ENCODE assay signal across 17 mouse cellular contexts in the genomic region with DNA sequence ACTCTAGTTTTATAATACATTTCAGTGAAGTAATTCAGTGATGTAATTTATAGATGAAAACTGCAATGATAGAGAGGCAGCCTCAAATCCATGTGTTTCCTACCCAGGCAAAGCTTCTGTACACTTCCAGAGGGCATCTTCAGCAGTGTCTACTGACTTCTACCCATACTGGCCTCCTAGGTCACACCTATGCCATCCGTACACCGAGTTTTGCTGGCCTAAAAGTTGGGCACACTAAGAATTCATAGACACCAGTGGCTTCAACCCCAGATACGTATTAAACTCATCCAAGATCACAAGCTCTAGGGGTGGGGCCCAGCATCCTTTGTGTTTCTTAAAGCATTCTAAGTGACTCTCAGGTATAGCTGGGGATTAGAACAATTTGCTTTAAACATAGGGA. TPM values are rescaled to one million over a fixed set of nuclear protein-coding genes. Genes with fewer than 3 reads are reported as not detected.
DNase-seq lines count a peak whose midpoint lies in the region; ATAC-seq and TF ChIP-seq lines count a peak whose summit lies in the region.
"Had no signal": no experiment of that assay in that cellular context is flagged by ENCODE, and none has a peak within 500 bp of the region (broad histone marks: within the 10 kb centered on the region; RNA-seq: fewer than 3 reads in every experiment).

No protein-coding gene starts in this region.

- WGBS in cerebellum, adult 2 months, result 16% methylated on average over 3 of the region's 3 CpGs
- WGBS in neural tube, embryonic 11.5 days, result 90% methylated on average over 3 of the region's 3 CpGs
- WGBS in midbrain, embryonic 11.5 days, result 92% methylated on average over 3 of the region's 3 CpGs
- 59% methylated on average over 3 of the region's 3 CpGs for WGBS in neural tube, embryonic 15.5 days
- WGBS in kidney, embryonic 16.5 days, result 88% methylated on average over 3 of the region's 3 CpGs

- H3K9ac ChIP-seq in neural tube, embryonic 11.5 days (ENCODE audit: low read length), result no peak overlapping the region
- no peak overlapping the region for H3K9ac ChIP-seq in midbrain, embryonic 11.5 days (ENCODE audit: low read length)
- H3K9ac ChIP-seq in neural tube, embryonic 15.5 days (replicated peaks), result peak overlapping the region; percentile 81
- no peak overlapping the region for H3K9ac ChIP-seq in kidney, embryonic 16.5 days (replicated peaks; ENCODE audit: low read length)
- H3K9ac ChIP-seq: intestine, embryonic 15.5 days had no signal

- no peaks in the 10 kb centered on the region for H3K27me3 ChIP-seq in cerebellum, adult 2 months (ENCODE audit: control insufficient read depth, insufficient read depth, low read length)
- peaks cover 5% of the 10 kb centered on the region; the same call in 1 of the 2 replicates for H3K27me3 ChIP-seq in neural tube, embryonic 11.5 days (ENCODE audit: control insufficient read depth, insufficient read depth, low read length)
- H3K27me3 ChIP-seq in midbrain, embryonic 11.5 days (ENCODE audit: control insufficient read depth, insufficient read depth, low read length), result no peaks in the 10 kb centered on the region; the same call in 1 of the 2 replicates
- H3K27me3 ChIP-seq in neural tube, embryonic 15.5 days (replicated peaks), result no peaks in the 10 kb centered on the region
- peaks cover 32% of the 10 kb centered on the region for H3K27me3 ChIP-seq in kidney, embryonic 16.5 days (ENCODE audit: insufficient read depth, low read length)
- H3K27me3 ChIP-seq: CH12.LX had no signal

- TF ChIP-seq CTCF in cerebellum, adult 2 months (IDR thresholded peaks at IDR 0.05; ENCODE audit: borderline replicate concordance, insufficient read depth, low read depth, low read length), result no peak

- H3K36me3 ChIP-seq in neural tube, embryonic 11.5 days (ENCODE audit: control insufficient read depth, insufficient read depth, low read length), result no peaks in the 10 kb centered on the region
- H3K36me3 ChIP-seq in midbrain, embryonic 11.5 days (ENCODE audit: control insufficient read depth, insufficient read depth, low read length), result no peaks in the 10 kb centered on the region
- no peaks in the 10 kb centered on the region for H3K36me3 ChIP-seq in neural tube, embryonic 15.5 days
- H3K36me3 ChIP-seq in kidney, embryonic 16.5 days (ENCODE audit: insufficient read depth, low read length), result no peaks in the 10 kb centered on the region
- H3K36me3 ChIP-seq: intestine, embryonic 15.5 days had no signal

- ATAC-seq in neural tube, embryonic 11.5 days (ENCODE audit: insufficient read depth, low FRiP score, low TSS enrichment), result no peak
- no peak for ATAC-seq in midbrain, embryonic 11.5 days (ENCODE audit: low FRiP score)
- ATAC-seq in neural tube, embryonic 15.5 days (ENCODE audit: low FRiP score), result no peak
- ATAC-seq in kidney, embryonic 16.5 days (ENCODE audit: low FRiP score, low TSS enrichment), result no peak
- ATAC-seq: intestine, embryonic 15.5 days had no signal

- H3K4me3 ChIP-seq in cerebellum, adult 2 months (replicated peaks; ENCODE audit: insufficient read depth, low read depth, low read length), result peak overlapping the region; percentile 73
- H3K4me3 ChIP-seq in neural tube, embryonic 11.5 days (ENCODE audit: low read depth, low read length), result peak overlapping the region; percentile 48
- H3K4me3 ChIP-seq in midbrain, embryonic 11.5 days (ENCODE audit: low read depth, low read length), result peak overlapping the region; percentile 61
- H3K4me3 ChIP-seq in neural tube, embryonic 15.5 days (replicated peaks), result peak overlapping the region; percentile 68
- H3K4me3 ChIP-seq in kidney, embryonic 16.5 days (ENCODE audit: low read length), result no peak overlapping the region
- H3K4me3 ChIP-seq: intestine, embryonic 15.5 days had no signal

- H3K27ac ChIP-seq in cerebellum, adult 2 months (ENCODE audit: insufficient read depth, low read length), result peak overlapping the region; percentile 88; the same call in 1 of the 2 replicates
- no peak overlapping the region for H3K27ac ChIP-seq in neural tube, embryonic 11.5 days (ENCODE audit: low read depth, low read length)
- H3K27ac ChIP-seq in midbrain, embryonic 11.5 days (ENCODE audit: low read depth, low read length), result no peak overlapping the region
- 0 out of 2 replicates have a peak overlapping the region, but pooled peaks have one; percentile 95 for H3K27ac ChIP-seq in neural tube, embryonic 15.5 days (replicated peaks)
- no peak overlapping the region for H3K27ac ChIP-seq in kidney, embryonic 16.5 days (ENCODE audit: low read length)
- H3K27ac ChIP-seq: intestine, embryonic 15.5 days had no signal

- H3K4me2 ChIP-seq in neural tube, embryonic 11.5 days (ENCODE audit: low read depth), result peak overlapping the region; percentile 40
- H3K4me2 ChIP-seq in midbrain, embryonic 11.5 days, result peak overlapping the region; percentile 71
- peak overlapping the region; percentile 86 for H3K4me2 ChIP-seq in neural tube, embryonic 15.5 days
- no peak overlapping the region for H3K4me2 ChIP-seq in kidney, embryonic 16.5 days (replicated peaks; ENCODE audit: low read depth, low read length)
- H3K4me2 ChIP-seq: intestine, embryonic 15.5 days had no signal

- peaks cover 12% of the 10 kb centered on the region; the same call in 1 of the 2 replicates for H3K4me1 ChIP-seq in cerebellum, adult 2 months (ENCODE audit: control insufficient read depth, insufficient read depth, low read length)
- H3K4me1 ChIP-seq in neural tube, embryonic 11.5 days (ENCODE audit: control insufficient read depth, insufficient read depth, low read length), result 0 out of 2 replicates have a peak, but pooled peaks cover 6% of the 10 kb centered on the region
- H3K4me1 ChIP-seq in midbrain, embryonic 11.5 days (ENCODE audit: control insufficient read depth, insufficient read depth, low read length), result 0 out of 2 replicates have a peak, but pooled peaks cover 2% of the 10 kb centered on the region
- H3K4me1 ChIP-seq in neural tube, embryonic 15.5 days, result peaks cover 56% of the 10 kb centered on the region
- H3K4me1 ChIP-seq in kidney, embryonic 16.5 days (ENCODE audit: insufficient read depth, low read length), result peaks cover 5% of the 10 kb centered on the region; the same call in 1 of the 2 replicates

- peak; percentile 39 to 43 for DNase-seq in cerebellum, adult 2 months
- no peak for DNase-seq in cerebellum, adult 11 months
- DNase-seq in neural tube, embryonic 11.5 days (ENCODE audit: low spot score), result no peak
- DNase-seq in neural tube, embryonic 10.5 days (ENCODE audit: extremely low spot score, low spot score), result no peak
- DNase-seq in midbrain, embryonic 11.5 days (ENCODE audit: low spot score, missing footprints), result no peak
- DNase-seq in adrenal gland, adult 18-20 months (ENCODE audit: low spot score in 2 of 2), result no peak
- DNase-seq: heart, postnatal 10 days; kidney, postnatal 25 days; lung, adult 2 months had no signal

- no peaks in the 10 kb centered on the region for H3K9me3 ChIP-seq in neural tube, embryonic 11.5 days (ENCODE audit: control insufficient read depth, low read length)
- H3K9me3 ChIP-seq in midbrain, embryonic 11.5 days (ENCODE audit: control insufficient read depth, low read length), result no peaks in the 10 kb centered on the region
- H3K9me3 ChIP-seq in neural tube, embryonic 15.5 days (replicated peaks), result no peaks in the 10 kb centered on the region
- H3K9me3 ChIP-seq in kidney, embryonic 16.5 days (ENCODE audit: low read length), result no peaks in the 10 kb centered on the region
- H3K9me3 ChIP-seq: intestine, embryonic 15.5 days had no signal

- TF ChIP-seq POLR2A in cerebellum, adult 2 months (IDR thresholded peaks at IDR 0.05; ENCODE audit: borderline replicate concordance, insufficient read depth, low read length), result no peak

RNA-seq across cellular contexts. Expression of a gene that starts 49.3 kb away (rescaled TPM):
- polyA plus RNA-seq in cerebellum, adult 2 months (2012; rRNA removed), result not detected in 2 replicates
- polyA plus RNA-seq in neural tube, embryonic 11.5 days (2014; fragmentation: Nextera tagmentation; extraction: Ambion mirVana), result 0.08 TPM in 1 of 2 replicates, not detected in the other
- not detected in 2 replicates for polyA plus RNA-seq in midbrain, embryonic 11.5 days (2014; fragmentation: Nextera tagmentation; extraction: Ambion mirVana)
- not detected in 2 replicates for polyA plus RNA-seq in neural tube, embryonic 15.5 days (2015; fragmentation: Nextera tagmentation; extraction: Ambion mirVana)
- not detected for total RNA-seq in adrenal gland, adult 18-20 months (2021)
- polyA plus RNA-seq in kidney, embryonic 16.5 days (2015; fragmentation: Nextera tagmentation; extraction: Ambion mirVana), result not detected in 2 replicates
- total RNA-seq: CH12.LX; granulocyte monocyte progenitor cell, adult 5-6 weeks; heart, postnatal 10 days; left cerebral cortex, adult 18-20 months; megakaryocyte-erythroid progenitor cell, adult 5-6 weeks had no signal
- polyA plus RNA-seq: intestine, embryonic 15.5 days; limb, embryonic 14.5 days; lung, adult 2 months had no signal

Comparison
In these comparisons a context has a peak if more than half of its experiments do, and no peak if none do; other contexts are left out.
1. DNase-seq: peak in cerebellum, adult 2 months (2 of 2); none in cerebellum, adult 11 months (single experiment), neural tube, embryonic 11.5 days (single experiment), neural tube, embryonic 10.5 days (single experiment), midbrain, embryonic 11.5 days (single experiment) and adrenal gland, adult 18-20 months (0 of 2).
2. H3K27ac ChIP-seq: peak in cerebellum, adult 2 months (single experiment) and neural tube, embryonic 15.5 days (single experiment); none in neural tube, embryonic 11.5 days (single experiment), midbrain, embryonic 11.5 days (single experiment) and kidney, embryonic 16.5 days (single experiment).